Mouse (Mus musculus) liver, embryonic 14.5 days (tissue): ENCODE data around the gene Treml1.

ENCODE experiments used
- CTCF ChIP-seq: IDR thresholded peaks from 2 replicates; pipeline ENCODE4 v1.5.1; 2016; ENCODE audit warnings: antibody characterized with exemption, low read depth, control low read depth
- EP300 ChIP-seq: IDR thresholded peaks from 2 replicates; pipeline ENCODE4 v1.6.1; 2016; ENCODE audit warnings: antibody characterized with exemption, low read depth

GRCm38 (mm10) chr17:48341947-48342346 is 17.8 kb upstream of the Treml1 start:
- no peak for TF ChIP-seq CTCF
- no peak for TF ChIP-seq EP300
